Mouse (Mus musculus) right cerebral cortex, postnatal 10 days (tissue): Measurements from ENCODE around the gene Dmac2.

ENCODE experiments used
- DNase-seq, 2 experiments: peaks; one replicate each; pipeline ENCODE4 v3.0.0; 2021; ENCODE audit warnings: low spot score in 2 of 2

Dmac2 gene

DNA sequence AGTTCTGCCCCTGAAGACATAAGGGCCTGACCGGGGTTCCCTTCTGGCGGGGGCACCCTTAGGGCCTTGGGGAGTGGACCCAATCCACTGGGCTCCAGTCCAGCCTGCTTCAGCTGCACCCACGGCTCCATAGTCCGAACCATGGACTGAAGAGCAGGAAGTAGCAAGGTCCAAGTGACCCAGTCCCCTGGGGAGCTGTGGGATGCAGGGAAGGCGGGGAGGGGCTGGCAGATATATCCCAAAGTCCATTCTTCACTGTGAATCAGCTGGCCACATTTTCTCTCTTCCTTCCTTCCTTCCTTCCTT lies 3.6 kb upstream of the Dmac2 start, which contains the start of gene Erich4:
TSS of gene Erich4 (minus strand) at position 187 of the 306 bp plus-strand sequence.
- peak in 1 of 2 experiments; percentile 20 for DNase-seq

GRCm38 (mm10) chr7:25617376-25618160 lies 1.6 kb upstream of the Dmac2 start:
- peak; percentile 17 to 18 for DNase-seq

GRCm38 (mm10) chr7:25619722-25619991 lies 443 bp downstream of the Dmac2 start:
- DNase-seq: no peak

DNA sequence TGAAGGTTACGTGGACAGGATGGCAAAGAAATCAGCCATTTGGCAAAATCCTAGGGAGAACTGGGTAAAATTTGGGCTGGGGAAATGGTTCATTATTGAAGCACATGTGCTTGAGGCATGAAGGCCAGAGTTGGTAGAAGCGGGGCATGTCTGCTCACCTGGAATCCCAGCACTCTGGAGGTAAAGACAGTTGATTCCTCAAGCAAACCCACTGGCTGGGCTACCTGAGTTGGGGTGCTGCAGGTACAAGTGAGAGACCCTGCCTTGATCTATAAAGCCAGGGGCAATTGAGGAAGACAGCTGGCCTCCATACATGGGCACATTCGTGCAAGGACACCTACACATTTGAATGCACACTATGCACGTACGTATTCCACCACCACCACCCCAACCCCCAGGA lies 887 bp downstream of the Dmac2 start:
- DNase-seq: peak in 1 of 2 experiments; percentile 17

DNA sequence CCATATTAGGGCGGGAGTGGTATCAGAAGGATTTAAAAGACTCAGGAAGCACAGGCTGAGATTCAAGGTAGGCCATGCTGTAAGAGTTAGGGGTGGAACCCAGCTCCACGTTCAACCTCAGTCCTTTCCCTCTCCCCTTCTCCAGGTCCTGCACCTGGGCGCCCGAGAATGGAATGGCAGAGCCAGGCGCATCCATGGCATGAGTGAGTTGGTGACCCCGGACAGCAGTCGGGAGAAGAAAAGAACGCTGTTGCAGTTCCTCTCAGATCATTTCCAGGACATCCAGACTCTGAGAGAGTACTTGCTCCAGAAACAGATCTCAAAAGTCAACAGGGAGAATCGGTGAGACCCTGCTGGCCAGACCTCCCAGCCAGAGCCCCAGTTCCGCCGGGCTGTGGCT lies 1.5 kb downstream of the Dmac2 start:
- DNase-seq: no peak

DNA sequence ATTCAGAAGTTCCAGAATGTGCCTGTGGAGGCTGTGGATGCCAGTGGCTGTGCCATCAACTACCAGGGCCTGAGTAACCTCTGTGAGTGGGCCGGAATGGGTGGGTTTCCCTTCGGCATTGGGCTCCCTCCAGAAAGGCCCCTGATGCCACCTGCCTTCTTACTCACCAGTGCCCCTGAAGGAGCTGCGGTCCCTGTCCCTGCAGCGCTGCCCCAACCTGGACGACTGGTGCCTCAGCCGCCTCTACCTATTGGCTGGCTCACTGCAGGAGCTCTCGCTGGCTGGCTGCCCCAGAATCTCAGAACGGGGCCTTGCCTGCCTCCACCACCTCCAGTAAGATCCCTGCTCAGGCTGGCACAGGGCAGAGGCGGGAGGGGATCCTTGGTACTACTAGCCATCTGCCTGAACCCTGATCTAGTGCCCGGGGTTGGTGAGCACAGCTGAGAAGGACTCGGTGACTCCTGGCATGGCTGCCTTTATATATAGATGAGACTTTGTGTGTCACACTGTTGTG lies 4.7 kb downstream of the Dmac2 start:
- DNase-seq: no peak

GRCm38 (mm10) chr7:25624851-25625250 lies 5.6 kb downstream of the Dmac2 start:
- DNase-seq: no peak

- DNase-seq: no peak
Observed at GRCm38 (mm10) chr7:25625594-25626250, 6.5 kb downstream of the Dmac2 start.

DNA sequence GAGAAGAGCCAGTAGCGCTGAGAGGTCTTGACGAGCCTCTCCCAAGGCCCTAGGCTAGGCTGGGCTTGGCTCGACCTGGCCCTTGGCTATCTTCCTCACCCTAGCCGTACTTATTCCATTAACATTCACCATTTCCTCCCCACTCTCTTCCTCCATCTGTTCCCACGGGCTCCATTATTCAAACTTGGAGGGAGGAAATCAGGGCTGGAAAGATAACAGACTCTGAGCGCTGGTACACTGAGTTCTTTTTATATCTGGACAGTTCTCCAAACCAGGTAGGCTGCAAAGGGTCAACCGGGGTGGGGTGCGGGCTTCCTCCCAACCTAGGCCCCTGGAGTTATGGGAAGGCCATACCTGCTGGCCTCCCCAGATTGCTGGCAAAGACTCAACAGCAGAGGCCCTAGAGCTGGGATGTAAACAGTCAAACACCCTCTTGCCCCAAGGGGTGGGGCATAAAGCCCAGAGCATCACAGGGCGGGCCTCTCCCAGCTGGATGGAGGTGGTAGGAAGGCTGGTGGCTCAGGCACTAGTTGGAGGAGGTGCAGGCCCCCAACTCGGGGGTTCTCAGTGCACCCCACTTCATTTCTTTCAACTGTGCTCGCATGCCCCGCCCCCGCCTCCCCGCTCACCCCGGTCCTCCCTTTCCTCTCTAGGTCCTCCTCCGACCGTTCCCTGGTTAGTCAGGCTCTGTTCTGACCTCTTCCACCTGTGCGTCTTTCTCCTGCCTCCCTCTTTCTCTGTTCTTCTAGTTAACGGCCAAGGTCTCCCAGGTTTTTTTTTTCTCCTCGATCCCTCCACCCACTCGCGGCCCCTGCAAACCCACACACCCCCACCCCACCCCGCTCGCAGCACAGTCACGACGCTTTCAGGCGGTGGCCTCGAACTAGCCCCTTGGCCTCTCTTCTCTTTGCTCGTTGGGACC lies 7.6 kb downstream of the Dmac2 start, which contains the start of gene B3gnt8:
TSS of gene B3gnt8 (plus strand) at position 146 of the 922 bp plus-strand sequence.
- DNase-seq: no peak

DNA sequence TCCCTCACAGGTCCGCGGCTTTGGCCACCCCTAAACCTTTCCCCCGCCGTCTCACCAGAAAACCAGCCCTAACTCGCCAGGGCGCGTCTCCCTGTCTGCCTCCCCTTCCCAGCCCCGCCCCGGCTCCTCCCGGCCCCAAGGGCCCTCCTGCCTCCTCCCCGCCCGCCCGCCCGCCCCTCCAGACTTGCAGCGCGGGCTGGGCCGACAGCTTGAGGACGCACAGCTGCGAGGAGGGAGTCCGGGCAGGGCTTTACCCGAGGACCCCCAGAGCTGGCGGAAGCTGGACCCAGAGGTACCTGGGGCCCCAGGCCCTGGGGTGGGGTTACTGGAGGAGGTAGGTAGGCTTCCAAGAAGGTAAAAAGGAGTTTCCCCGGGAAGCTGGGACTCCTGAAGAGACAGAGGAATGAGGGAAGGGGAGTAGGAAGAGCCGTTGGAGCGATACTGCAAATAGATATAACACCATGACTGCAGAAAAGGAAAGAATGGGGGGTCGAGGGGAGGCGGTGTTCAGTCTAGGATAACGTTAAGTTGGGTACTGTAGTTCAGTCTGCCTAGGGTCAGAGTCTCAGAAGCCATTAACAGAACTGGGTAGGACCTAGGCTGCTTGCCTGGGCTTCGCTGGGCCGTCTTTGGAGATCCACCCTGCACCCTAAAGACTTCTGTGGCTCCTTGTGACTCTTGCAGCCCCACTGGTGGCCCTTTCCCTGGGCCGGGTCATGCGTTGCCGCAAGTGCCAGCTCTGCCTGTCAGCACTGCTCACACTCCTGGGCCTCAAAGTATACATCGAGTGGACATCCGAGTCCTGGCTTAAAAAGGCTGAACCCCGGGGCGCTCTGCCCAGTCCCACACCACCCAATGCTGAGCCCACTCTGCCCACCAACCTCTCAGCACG lies 8.5 kb downstream of the Dmac2 start:
- no peak for DNase-seq

DNA sequence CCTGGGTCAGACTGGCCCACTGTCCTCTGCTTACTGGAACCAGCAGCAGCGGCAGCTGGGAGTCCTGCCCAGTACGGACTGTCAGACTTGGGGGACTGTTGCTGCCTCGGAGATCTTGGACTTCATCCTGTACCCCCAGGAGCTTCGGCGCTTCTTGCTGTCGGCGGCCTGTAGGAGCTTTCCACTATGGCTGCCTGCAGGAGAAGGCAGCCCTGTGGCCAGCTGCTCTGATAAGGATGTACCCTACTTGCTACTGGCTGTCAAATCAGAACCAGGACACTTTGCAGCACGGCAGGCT lies 9.1 kb downstream of the Dmac2 start:
- no peak for DNase-seq

GRCm38 (mm10) chr7:25632679-25633078 lies 13.5 kb downstream of the Dmac2 start:
- DNase-seq: no peak

- no peak for DNase-seq
Observed at GRCm38 (mm10) chr7:25636373-25636772, 17.2 kb downstream of the Dmac2 start.

GRCm38 (mm10) chr7:25637099-25637498 lies 17.9 kb downstream of the Dmac2 start:
- DNase-seq: no peak

DNA sequence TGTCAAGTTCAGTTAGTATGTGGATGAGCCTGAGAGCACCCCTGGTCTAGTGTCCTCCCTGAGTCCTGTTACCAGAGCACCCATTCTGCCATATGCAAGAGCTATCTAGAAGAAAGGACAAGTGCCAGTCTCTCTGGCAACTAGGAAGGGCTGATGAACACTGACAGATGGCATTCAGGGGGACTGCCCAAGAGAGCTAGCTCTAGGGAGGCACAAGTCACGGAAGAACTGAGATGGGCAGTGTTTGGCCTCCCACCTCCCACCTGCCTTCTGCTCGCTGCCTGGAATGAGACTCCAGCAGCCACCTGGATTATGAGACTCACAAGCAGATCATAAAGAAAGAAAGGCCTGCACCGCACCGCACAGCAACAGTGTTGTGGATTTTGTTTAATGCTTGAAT lies 20.5 kb downstream of the Dmac2 start:
- no peak for DNase-seq

DNA sequence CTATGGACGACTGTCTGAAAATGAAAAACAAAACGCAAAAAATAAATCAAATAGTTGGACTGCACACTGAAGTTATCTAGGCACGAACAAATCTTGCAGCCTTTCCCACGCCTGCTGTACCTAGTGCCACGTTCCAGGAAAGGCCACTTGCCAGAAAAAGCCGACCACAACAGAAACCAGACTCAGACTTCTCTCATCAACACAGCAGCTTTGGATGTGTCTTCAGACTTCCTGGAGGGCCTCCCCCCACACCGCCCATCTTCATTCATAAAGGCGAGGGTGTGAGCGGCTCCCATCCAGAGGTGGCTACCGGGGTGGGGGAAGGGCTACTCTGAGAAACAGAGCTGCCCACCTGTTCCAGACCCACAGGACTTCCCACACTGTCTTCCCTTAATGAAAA lies 24.9 kb downstream of the Dmac2 start:
- no peak for DNase-seq

- DNase-seq: no peak
Observed at GRCm38 (mm10) chr7:25644631-25645030, 25.4 kb downstream of the Dmac2 start.

DNA sequence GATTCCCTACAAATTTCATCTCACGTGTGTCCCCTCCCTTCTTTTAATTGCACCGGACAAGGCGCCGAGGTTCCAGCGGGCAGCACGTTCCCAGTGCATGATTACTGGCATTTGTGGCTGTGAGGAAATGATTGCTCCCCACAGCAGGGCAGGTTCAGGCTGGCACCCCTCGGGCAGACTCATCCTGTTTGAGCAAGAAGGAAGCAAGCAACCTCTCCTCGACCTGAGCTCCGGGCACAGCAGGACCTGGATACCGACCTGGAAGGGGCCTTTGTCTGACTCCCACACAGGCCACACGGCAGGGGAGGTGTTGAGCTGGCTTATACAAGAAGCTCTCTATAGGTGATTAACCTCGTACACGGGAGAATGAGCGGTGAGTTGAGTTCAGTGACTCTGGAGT lies 25.9 kb downstream of the Dmac2 start:
- DNase-seq: no peak

DNA sequence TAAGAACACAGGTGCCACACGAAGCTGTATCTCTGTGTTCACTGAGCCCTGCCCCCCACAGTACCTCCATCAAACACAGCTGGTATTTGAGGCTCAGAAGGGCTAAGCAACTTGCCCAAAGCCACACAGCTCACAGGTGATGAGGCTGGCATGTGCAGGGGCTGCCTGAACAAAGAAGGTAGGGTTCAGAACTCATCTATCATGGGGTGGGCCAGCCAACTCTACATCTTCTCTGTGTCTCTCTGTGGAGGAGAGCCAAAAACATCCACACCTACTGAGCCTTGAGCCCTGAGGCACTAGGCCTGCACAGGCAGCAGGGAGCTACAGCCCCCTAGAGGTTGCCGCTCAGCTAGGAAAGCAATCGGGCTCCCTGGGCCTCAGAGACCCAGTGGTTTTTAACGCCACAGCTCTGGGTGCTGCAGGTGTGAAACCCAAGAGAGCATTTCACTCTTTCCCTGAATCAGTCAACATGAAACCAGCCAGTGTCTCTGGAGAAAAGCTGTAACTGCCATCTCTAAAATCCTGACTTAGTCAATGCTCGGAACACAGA lies 28.4 kb downstream of the Dmac2 start:
- DNase-seq: no peak

GRCm38 (mm10) chr7:25649839-25650238 lies 30.6 kb downstream of the Dmac2 start:
- DNase-seq: no peak

DNA sequence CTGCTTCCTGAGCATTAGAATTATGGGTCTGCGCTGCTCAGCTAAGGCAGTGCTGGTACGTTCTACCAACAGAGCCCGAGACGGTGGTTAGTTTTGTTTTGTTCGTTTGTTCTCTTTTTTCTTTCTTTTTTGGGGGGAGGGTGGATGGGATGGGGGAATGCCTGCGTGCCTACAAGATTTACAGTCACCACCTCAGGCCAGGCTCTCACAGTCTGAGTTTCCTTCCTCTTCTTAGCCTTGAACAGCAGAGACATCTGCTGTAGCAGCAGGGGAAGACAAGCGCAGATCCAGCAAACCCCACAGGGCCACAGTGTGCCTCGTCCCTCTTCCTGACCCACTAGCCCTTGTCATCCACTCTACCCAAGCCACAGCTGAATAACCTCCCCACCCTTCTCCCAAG lies 32.1 kb downstream of the Dmac2 start:
- no peak for DNase-seq
